Mouse (Mus musculus) kidney, adult 2 months (tissue): ENCODE measurements around the gene 1700056E22Rik.

Experiments
- CTCF ChIP-seq: fragments of 200-500 bp; conservative IDR thresholded peaks from 2 replicates; pipeline ENCODE4 v1.5.1; 2011; ENCODE audit warnings: low read depth, mild to moderate bottlenecking, control low read depth, low read length, moderate library complexity, mixed read lengths; ENCODE audit not compliant: insufficient read depth, insufficient read length
- POLR2A ChIP-seq: fragments of 200-500 bp; IDR thresholded peaks from one replicate; pipeline ENCODE4 v1.6.1; 2011; ENCODE audit warnings: low read depth, low read length, control low read depth

DNA sequence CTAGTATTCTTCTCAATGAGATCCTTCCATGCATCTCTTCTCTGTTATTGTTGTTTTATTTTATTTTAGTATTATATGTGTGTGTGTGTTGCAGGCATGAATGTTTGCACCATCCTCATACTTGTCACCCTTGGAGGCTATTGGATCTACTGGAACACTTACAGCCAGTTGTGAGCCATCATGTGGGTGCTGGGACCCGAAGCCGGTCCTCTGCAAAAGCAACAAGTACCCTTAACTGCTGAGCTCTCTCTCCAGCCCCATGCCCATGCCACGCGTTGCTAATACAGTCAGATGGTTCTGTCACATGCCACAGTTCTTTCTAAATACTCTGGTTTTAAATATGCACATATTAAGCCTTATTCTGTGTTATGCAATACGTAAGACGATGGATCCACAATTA is 22.8 kb downstream of the 1700056E22Rik start:
- TF ChIP-seq POLR2A (no peak), CTCF (no peak)
